Mouse (Mus musculus) midbrain, embryonic 10.5 days (tissue): ENCODE measurements around the gene Tnfrsf19. TPM values are rescaled to one million over a fixed set of nuclear protein-coding genes. Genes with fewer than 3 reads are reported as not detected.

Experiments
- polyA plus RNA-seq: library from polyadenylated mRNA; unstranded; fragments of >200 nt; fragmentation: Nextera tagmentation; extraction: Ambion mirVana; gene quantifications from 2 replicates; pipeline ENCODE4 v1.2.1, GENCODE M21; 2016

The Tnfrsf19 gene
- polyA plus RNA-seq, 1 experiment from 2014 or later, result 88.7 TPM

Other genes starting within 250 kb of the Tnfrsf19 start
- gene Sacs, start 92.0 kb upstream of the Tnfrsf19 start, polyA plus RNA-seq, result 2.9 and 3.3 TPM in 2 replicates
- not detected in 2 replicates for gene Sgcg, start 212.0 kb upstream of the Tnfrsf19 start, polyA plus RNA-seq